Mouse (Mus musculus) stomach, postnatal 0 days (tissue): ENCODE data around the gene Ier5l. TPM values are rescaled to one million over a fixed set of nuclear protein-coding genes. Genes with fewer than 3 reads are reported as not detected.

Source experiments
- ATAC-seq: fragments of 200-750 bp; cut with Nextera tagmentation; 2 replicates; pipeline ENCODE4 v1.8.0; 2017; ENCODE audit not compliant: low FRiP score, low TSS enrichment
- DNase-seq: peaks from one replicate; pipeline ENCODE4 v3.0.0-alpha.2; 2016; ENCODE audit warnings: low spot score
- H3K27ac ChIP-seq: fragments of 300-500 bp; sonication (generic); replicated peaks from 2 replicates; pipeline ENCODE4 v1.5.1; 2014; ENCODE audit warnings: mild to moderate bottlenecking, control low read depth
- H3K27me3 ChIP-seq: fragments of 300-500 bp; sonication (generic); 2 replicates; pipeline ENCODE4 v1.6.1; 2014; ENCODE audit warnings: low read length; ENCODE audit not compliant: control insufficient read depth, insufficient read depth
- H3K36me3 ChIP-seq: fragments of 300-500 bp; sonication (generic); 2 replicates; pipeline ENCODE4 v1.6.1; 2014; ENCODE audit warnings: low read length, mixed read lengths; ENCODE audit not compliant: control insufficient read depth, insufficient read depth
- H3K4me1 ChIP-seq: fragments of 300-500 bp; sonication (generic); replicated peaks from 2 replicates; pipeline ENCODE4 v1.6.1; 2014; ENCODE audit warnings: antibody characterized with exemption; ENCODE audit not compliant: control insufficient read depth, insufficient read depth
- H3K4me2 ChIP-seq: fragments of 300-500 bp; sonication (generic); replicated peaks from 2 replicates; pipeline ENCODE4 v1.6.1; 2014; ENCODE audit warnings: low read depth, mild to moderate bottlenecking, control low read depth, moderate library complexity
- H3K4me3 ChIP-seq: fragments of 300-500 bp; sonication (generic); 2 replicates; pipeline ENCODE4 v1.5.1; 2014; ENCODE audit warnings: low read depth, low read length, control low read depth
- H3K9ac ChIP-seq: fragments of 300-500 bp; sonication (generic); 2 replicates; pipeline ENCODE4 v1.6.1; 2014; ENCODE audit warnings: mild to moderate bottlenecking, low read length, control low read depth, mixed read lengths
- H3K9me3 ChIP-seq: fragments of 300-500 bp; sonication (generic); 2 replicates; pipeline ENCODE4 v1.6.1; 2016; ENCODE audit warnings: low read length; ENCODE audit not compliant: control insufficient read depth
- CTCF ChIP-seq: IDR thresholded peaks from 2 replicates; pipeline ENCODE4 v1.5.1; 2016; ENCODE audit warnings: antibody characterized with exemption, low read depth, mild to moderate bottlenecking, moderate library complexity
- EP300 ChIP-seq: optimal IDR thresholded peaks from 2 replicates; pipeline ENCODE3; 2016; ENCODE audit warnings: antibody characterized with exemption
- WGBS: fragments of 180-500 bp; shearing (Covaris S2); extraction: QIAGEN DNeasy Blood & Tissue Kit; methylation state at CpG from one replicate; pipeline ENCODE4 v1.1.7; 2014; 5-methylcytosine and 5-hydroxymethylcytosine counted together
- polyA plus RNA-seq: library from polyadenylated mRNA; unstranded; fragments of >200 nt; fragmentation: Nextera tagmentation; extraction: Ambion mirVana; gene quantifications from 2 replicates; pipeline ENCODE4 v1.2.1, GENCODE M21; 2015

Gene Ier5l
- polyA plus RNA-seq, 1 experiment from 2014 or later, result 1.8 TPM

- no peaks in the 10 kb centered on the region for H3K9me3 ChIP-seq
- H3K4me1 ChIP-seq, result peaks cover 4% of the 10 kb centered on the region; the same call in 1 of the 2 replicates
- TF ChIP-seq CTCF, result no peak
- TF ChIP-seq EP300, result no peak
- no peaks in the 10 kb centered on the region for H3K27me3 ChIP-seq
- 89% methylated on average over 1 of the region's 1 CpGs for WGBS
- ATAC-seq (no peak), DNase-seq (no peak)
- H3K9ac ChIP-seq, result no peak overlapping the region
- no peaks in the 10 kb centered on the region for H3K36me3 ChIP-seq
- no peak overlapping the region for H3K4me3 ChIP-seq
- H3K4me2 ChIP-seq, result no peak overlapping the region
- H3K27ac ChIP-seq, result no peak overlapping the region
Observed at GRCm38 (mm10) chr2:30478526-30478925, 4.5 kb upstream of the Ier5l start.

GRCm38 (mm10) chr2:30476241-30476640 is 2.2 kb upstream of the Ier5l start:
- H3K36me3 ChIP-seq, result no peaks in the 10 kb centered on the region
- 67% methylated on average over 2 of the region's 2 CpGs for WGBS
- TF ChIP-seq EP300 (no peak), CTCF (no peak)
- H3K27me3 ChIP-seq, result no peaks in the 10 kb centered on the region
- H3K4me1 ChIP-seq, result peaks cover 4% of the 10 kb centered on the region; the same call in 1 of the 2 replicates
- H3K27ac ChIP-seq, result no peak overlapping the region
- H3K4me2 ChIP-seq, result no peak overlapping the region
- ATAC-seq (no peak), DNase-seq (no peak)
- H3K4me3 ChIP-seq, result no peak overlapping the region
- no peaks in the 10 kb centered on the region for H3K9me3 ChIP-seq
- no peak overlapping the region for H3K9ac ChIP-seq

DNA sequence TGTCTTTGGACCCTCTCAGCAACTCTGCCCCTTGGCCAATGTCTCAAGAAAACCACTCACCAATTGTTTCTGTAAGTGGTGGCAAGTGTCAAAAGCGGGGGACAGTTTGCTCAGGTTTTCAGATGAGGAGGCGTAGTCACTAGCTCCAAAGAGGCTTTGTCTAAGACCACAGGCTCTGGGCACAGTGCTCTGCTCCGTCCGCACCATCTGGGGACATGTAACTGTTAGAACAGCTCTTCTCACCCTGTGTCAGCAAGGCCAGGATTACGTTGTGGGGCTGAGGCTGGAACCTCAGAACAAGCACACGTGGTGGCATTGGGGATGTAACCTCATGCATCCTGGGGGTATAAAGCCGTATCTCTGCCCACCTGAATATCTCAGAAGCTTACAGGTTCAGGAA is 1.4 kb upstream of the Ier5l start:
- no peak for DNase-seq
- peaks cover 4% of the 10 kb centered on the region; the same call in 1 of the 2 replicates for H3K4me1 ChIP-seq
- no peak for ATAC-seq
- WGBS, result 94% methylated on average over 7 of the region's 7 CpGs
- TF ChIP-seq CTCF (no peak), EP300 (no peak)
- H3K27me3 ChIP-seq, result no peaks in the 10 kb centered on the region
- no peak overlapping the region for H3K4me3 ChIP-seq
- H3K36me3 ChIP-seq, result no peaks in the 10 kb centered on the region
- H3K4me2 ChIP-seq, result no peak overlapping the region; the same call in 1 of the 2 replicates
- H3K9ac ChIP-seq, result no peak overlapping the region
- no peak overlapping the region for H3K27ac ChIP-seq
- no peaks in the 10 kb centered on the region for H3K9me3 ChIP-seq

GRCm38 (mm10) chr2:30474776-30475175 is 757 bp upstream of the Ier5l start:
- H3K4me1 ChIP-seq, result peaks cover 4% of the 10 kb centered on the region; the same call in 1 of the 2 replicates
- no peak for ATAC-seq
- H3K27ac ChIP-seq, result no peak overlapping the region
- no peak for DNase-seq
- H3K4me3 ChIP-seq, result peak overlapping the region; percentile 85
- no peaks in the 10 kb centered on the region for H3K9me3 ChIP-seq
- H3K9ac ChIP-seq, result peak overlapping the region; percentile 55
- H3K36me3 ChIP-seq, result no peaks in the 10 kb centered on the region
- H3K27me3 ChIP-seq, result no peaks in the 10 kb centered on the region
- WGBS, result 37% methylated on average over 4 of the region's 4 CpGs
- TF ChIP-seq EP300 (no peak), CTCF (no peak)
- peak overlapping the region; percentile 92 for H3K4me2 ChIP-seq

DNA sequence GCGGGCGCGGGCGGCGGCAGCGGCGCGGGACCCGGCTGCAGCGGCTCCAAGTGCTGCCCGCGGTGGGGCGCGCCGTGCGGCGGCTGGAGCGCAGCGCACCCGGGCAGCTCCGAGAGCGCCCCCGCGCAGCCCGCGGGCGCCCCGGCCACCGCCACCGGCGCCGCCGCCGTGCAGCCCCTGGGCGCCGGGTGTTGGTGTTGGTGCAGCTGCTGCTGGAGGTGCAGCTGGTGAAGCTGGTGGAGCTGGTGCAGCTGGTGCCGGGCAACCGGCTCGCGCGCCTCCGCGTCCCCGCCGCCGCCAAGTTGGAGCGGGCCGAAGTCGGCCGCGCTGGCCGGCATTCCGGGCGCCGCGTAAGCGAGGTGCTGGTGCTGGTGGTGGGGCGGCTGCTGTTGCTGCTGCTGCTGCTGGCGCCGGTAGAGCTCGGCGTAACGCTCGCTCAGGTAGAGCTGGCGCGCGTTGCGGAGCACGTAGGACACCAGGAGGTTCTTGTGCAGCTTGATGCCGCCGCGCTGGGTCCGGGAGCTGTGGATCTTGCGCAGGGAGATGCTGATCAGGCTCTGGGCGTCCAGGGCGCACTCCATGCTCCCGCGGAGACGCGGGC is 488 bp downstream of the Ier5l start:
- TF ChIP-seq EP300, result no peak
- no peak for TF ChIP-seq CTCF
- H3K9me3 ChIP-seq, result no peaks in the 10 kb centered on the region
- no peaks in the 10 kb centered on the region for H3K27me3 ChIP-seq
- peak overlapping the region; percentile 90 for H3K9ac ChIP-seq
- H3K36me3 ChIP-seq, result no peaks in the 10 kb centered on the region
- peak overlapping the region; percentile 94 for H3K27ac ChIP-seq
- peaks cover 4% of the 10 kb centered on the region; the same call in 1 of the 2 replicates for H3K4me1 ChIP-seq
- H3K4me2 ChIP-seq, result peak overlapping the region; percentile 92
- DNase-seq (peak; percentile 64), ATAC-seq (peak; percentile 7; the same call in 1 of the 2 replicates)
- under 1% methylated on average over 36 of the region's 80 CpGs for WGBS
- H3K4me3 ChIP-seq, result peak overlapping the region; percentile 85

- peak overlapping the region; percentile 90 for H3K9ac ChIP-seq
- H3K27ac ChIP-seq, result peak overlapping the region; percentile 94
- H3K9me3 ChIP-seq, result no peaks in the 10 kb centered on the region
- no peak for ATAC-seq
- H3K36me3 ChIP-seq, result no peaks in the 10 kb centered on the region
- H3K4me3 ChIP-seq, result peak overlapping the region; percentile 85
- DNase-seq, result peak; percentile 56
- H3K27me3 ChIP-seq, result no peaks in the 10 kb centered on the region
- TF ChIP-seq CTCF (no peak), EP300 (no peak)
- H3K4me1 ChIP-seq, result peaks cover 4% of the 10 kb centered on the region; the same call in 1 of the 2 replicates
- peak overlapping the region; percentile 92 for H3K4me2 ChIP-seq
- under 1% methylated on average over 59 of the region's 60 CpGs for WGBS
Observed at GRCm38 (mm10) chr2:30472731-30473351, 1.2 kb downstream of the Ier5l start.
